Comparison of ENCODE assay signal across 20 mouse cellular contexts in the genomic region with DNA sequence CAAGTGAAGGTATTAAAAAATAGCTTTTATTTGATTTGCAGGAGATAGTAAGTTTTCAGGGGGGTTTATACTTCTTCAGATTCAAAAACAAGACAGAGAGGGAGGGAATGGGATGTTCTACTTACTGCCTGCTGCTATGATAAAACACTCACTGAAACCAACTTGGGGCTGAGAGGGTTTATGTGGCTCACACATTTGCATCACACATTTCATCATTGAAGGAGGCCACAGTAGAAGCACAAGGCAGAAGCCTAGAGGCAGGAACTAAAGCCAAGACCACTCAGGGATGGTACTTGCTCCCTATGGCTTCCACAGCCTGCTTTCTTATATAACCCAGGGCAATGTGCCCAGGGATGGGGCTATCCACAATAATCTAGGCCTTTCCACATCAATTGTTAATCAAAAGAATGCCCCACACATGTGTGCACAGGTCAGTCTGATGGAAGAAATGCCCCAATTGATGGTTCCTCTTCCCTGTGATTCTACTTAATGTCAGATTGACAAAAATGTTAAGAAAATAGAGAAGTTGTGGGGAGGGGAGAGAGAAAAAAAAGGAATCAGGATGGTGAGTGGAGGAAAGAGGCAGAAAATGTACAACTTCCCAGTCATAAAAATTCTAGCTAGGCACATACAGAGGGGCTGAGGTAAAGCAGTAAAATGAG. TPM values are rescaled to one million over a fixed set of nuclear protein-coding genes. Genes with fewer than 3 reads are reported as not detected.
DNase-seq lines count a peak whose midpoint lies in the region; ATAC-seq lines count a peak whose summit lies in the region.
"Had no signal": no experiment of that assay in that cellular context is flagged by ENCODE, and none has a peak within 500 bp of the region (broad histone marks: within the 10 kb centered on the region; RNA-seq: fewer than 3 reads in every experiment).

No protein-coding gene starts in this region.

- no peak overlapping the region for H3K4me3 ChIP-seq in macrophage (ENCODE audit: inconsistent target)
- H3K4me3 ChIP-seq: embryonic facial prominence, embryonic 13.5 days; forebrain, embryonic 12.5 days; heart, embryonic 13.5 days; hindbrain, embryonic 13.5 days had no signal

- peak overlapping the region; percentile 72 for H3K27ac ChIP-seq in macrophage
- H3K27ac ChIP-seq: embryonic facial prominence, embryonic 13.5 days; forebrain, embryonic 12.5 days; heart, embryonic 13.5 days; hindbrain, embryonic 13.5 days; hindbrain, postnatal 0 days had no signal

- 0 out of 2 replicates have a peak, but pooled peaks cover 4% of the 10 kb centered on the region for H3K36me3 ChIP-seq in macrophage (ENCODE audit: inconsistent target)
- H3K36me3 ChIP-seq: embryonic facial prominence, embryonic 13.5 days; forebrain, embryonic 12.5 days; G1E; heart, embryonic 13.5 days; hindbrain, embryonic 13.5 days had no signal

- DNase-seq in heart, adult 11 months: peak; percentile 64
- no peak for DNase-seq in heart, postnatal 36 days
- no peak for DNase-seq in ovary, adult 18-20 months (ENCODE audit: low spot score)
- DNase-seq in retina, postnatal 1 day: no peak
- DNase-seq in adrenal gland, adult 8-10 months: no peak
- DNase-seq: adrenal gland, postnatal 14 days; cerebellum, adult 11 months; cerebellum, adult 9-10 months; gastrocnemius, postnatal 10 days; heart, postnatal 4 days; kidney, adult 11 months had no signal

- no peaks in the 10 kb centered on the region for H3K79me2 ChIP-seq in macrophage (ENCODE audit: inconsistent target)

- intact Hi-C loops in heart, postnatal 36 days (cut with DNase I): loop anchor here (5.0 kb wide), 1 partner anchor 37 kb away; no protein-coding TSS in a partner anchor

- peak; percentile 84 for ATAC-seq in common myeloid progenitor, adult 5-6 weeks (replicated peaks; ENCODE audit: low read depth, poor library complexity, severe bottlenecking)
- ATAC-seq: forebrain, embryonic 16.5 days; hindbrain, postnatal 0 days had no signal

RNA-seq across cellular contexts. Expression of gene Ndnf, which starts 57.3 kb away (rescaled TPM):
- 1 to 10 TPM; 2.0 to 3.9 TPM for total RNA-seq in heart, postnatal 36 days (2021)
- not detected in 2 replicates for total RNA-seq in common myeloid progenitor, adult 5-6 weeks (2017)
- 1 to 10 TPM in 2 of 26 experiments, under 1 TPM in 23, not detected in 1; 0.07 to 4.6 (median 0.13) TPM for total RNA-seq in macrophage (2018; cell fraction: chromatin; rRNA removed)
- total RNA-seq in macrophage (2018; cell fraction: cytosol; rRNA removed): under 1 TPM in 25 of 26 experiments, not detected in 1; 0.03 to 0.86 (median 0.10) TPM
- 1 to 10 TPM in 5 of 26 experiments, under 1 TPM in 20, not detected in 1; 0.04 to 3.3 (median 0.26) TPM for total RNA-seq in macrophage (2018; cell fraction: nucleus; rRNA removed)
- 0.04 to 0.64 TPM (median 0.37 TPM) in 3 replicates for polyA plus RNA-seq in macrophage (2018)
- total RNA-seq in adrenal gland, adult 8-10 months (2022): 1 to 10 TPM in 3 of 4 experiments, under 1 TPM in 1; 0.45 to 2.8 (median 1.4) TPM
- polyA plus RNA-seq: G1E had no signal
